Mouse (Mus musculus) limb, embryonic 14.5 days (tissue): ENCODE results near the gene Kera. TPM values are rescaled to one million over a fixed set of nuclear protein-coding genes. Genes with fewer than 3 reads are reported as not detected.

Experiments used
- ATAC-seq: fragments of 200-750 bp; cut with Nextera tagmentation; 2 replicates; pipeline ENCODE4 v1.8.0; 2017; ENCODE audit warnings: low read depth, moderate number of reproducible peaks, moderate TSS enrichment; ENCODE audit not compliant: low FRiP score
- DNase-seq: peaks from one replicate; pipeline ENCODE4 v3.0.0-alpha.2; 2015; ENCODE audit warnings: low spot score
- H3K27ac ChIP-seq: fragments of 300-500 bp; sonication (generic); replicated peaks from 2 replicates; pipeline ENCODE4 v1.5.1; 2014; ENCODE audit warnings: low read depth, mild to moderate bottlenecking, low read length, moderate library complexity, mixed read lengths
- H3K27me3 ChIP-seq: fragments of 300-500 bp; sonication (generic); 2 replicates; pipeline ENCODE4 v1.6.1; 2014; ENCODE audit warnings: low read length, mixed read lengths; ENCODE audit not compliant: control insufficient read depth, insufficient read depth
- H3K36me3 ChIP-seq: fragments of 300-500 bp; sonication (generic); 2 replicates; pipeline ENCODE4 v1.6.1; 2014; ENCODE audit warnings: mild to moderate bottlenecking, low read length, moderate library complexity, mixed read lengths; ENCODE audit not compliant: control insufficient read depth, insufficient read depth
- H3K4me1 ChIP-seq: fragments of 300-500 bp; sonication (generic); 2 replicates; pipeline ENCODE4 v1.6.1; 2014; ENCODE audit warnings: antibody characterized with exemption, low read length, mixed read lengths; ENCODE audit not compliant: control insufficient read depth, insufficient read depth
- H3K4me2 ChIP-seq: fragments of 300-500 bp; sonication (generic); replicated peaks from 2 replicates; pipeline ENCODE4 v1.6.1; 2014; ENCODE audit warnings: low read depth, mild to moderate bottlenecking, low read length, moderate library complexity; ENCODE audit not compliant: severe bottlenecking
- H3K4me3 ChIP-seq: fragments of 300-500 bp; sonication (generic); replicated peaks from 2 replicates; pipeline ENCODE4 v1.5.1; 2014; ENCODE audit warnings: low read length
- H3K9ac ChIP-seq: fragments of 300-500 bp; sonication (generic); 2 replicates; pipeline ENCODE4 v1.6.1; 2014; ENCODE audit warnings: mild to moderate bottlenecking, low read depth, low read length, moderate library complexity; ENCODE audit not compliant: severe bottlenecking
- H3K9me3 ChIP-seq: fragments of 300-500 bp; sonication (generic); 2 replicates; pipeline ENCODE4 v1.6.1; 2016; ENCODE audit warnings: low read length; ENCODE audit not compliant: control insufficient read depth
- POLR2A ChIP-seq: fragments of 200-500 bp; IDR thresholded peaks from 2 replicates; pipeline ENCODE4 v1.8.0; 2012; ENCODE audit warnings: inconsistent platforms, mild to moderate bottlenecking, moderate library complexity, borderline replicate concordance; ENCODE audit not compliant: insufficient read depth, insufficient read length; ENCODE audit errors: extremely low read depth
- WGBS: fragments of 180-500 bp; shearing (Covaris S2); extraction: QIAGEN DNeasy Blood & Tissue Kit; methylation state at CpG from one replicate; pipeline ENCODE4 v1.1.7; 2014; 5-methylcytosine and 5-hydroxymethylcytosine counted together
- polyA plus RNA-seq, 2 experiments: library from polyadenylated mRNA; depleted of rRNA in 1 of 2; stranded (reverse) in 1 of 2; unstranded in 1 of 2; fragments of >200 nt; fragmentation: Nextera tagmentation in 1 of 2; extraction: Ambion mirVana in 1 of 2; gene quantifications; 2 replicates each; pipeline versions ENCODE4 v1.2.1 to v1.2.3; 2012 to 2014

The Kera gene
- polyA plus RNA-seq, 2 experiments = 119 to 151 TPM

- no peak overlapping the region for H3K27ac ChIP-seq
- H3K36me3 ChIP-seq = no peaks in the 10 kb centered on the region
- DNase-seq (peak; percentile 44), ATAC-seq (peak; percentile 54; the same call in 1 of the 2 replicates)
- H3K9ac ChIP-seq = no peak overlapping the region
- no peak for TF ChIP-seq POLR2A
- no peaks in the 10 kb centered on the region for H3K9me3 ChIP-seq
- H3K4me1 ChIP-seq = peaks cover 15% of the 10 kb centered on the region
- H3K27me3 ChIP-seq = no peaks in the 10 kb centered on the region
- 67% methylated on average over 1 of the region's 1 CpGs for WGBS
- no peak overlapping the region for H3K4me2 ChIP-seq
- no peak overlapping the region for H3K4me3 ChIP-seq
Observed at GRCm38 (mm10) chr10:97595680-97596079, 11.0 kb upstream of the Kera start.

GRCm38 (mm10) chr10:97601744-97602143, 4.9 kb upstream of the Kera start:
- no peaks in the 10 kb centered on the region for H3K36me3 ChIP-seq
- no peaks in the 10 kb centered on the region for H3K9me3 ChIP-seq
- DNase-seq = no peak
- WGBS = 64% methylated on average over 4 of the region's 4 CpGs
- H3K27me3 ChIP-seq = no peaks in the 10 kb centered on the region
- 0 out of 2 replicates have a peak, but pooled peaks cover under 1% of the 10 kb centered on the region for H3K4me1 ChIP-seq
- ATAC-seq = no peak
- H3K9ac ChIP-seq = no peak overlapping the region
- no peak overlapping the region for H3K4me3 ChIP-seq
- TF ChIP-seq POLR2A = no peak
- H3K4me2 ChIP-seq = no peak overlapping the region
- H3K27ac ChIP-seq = no peak overlapping the region

- no peak overlapping the region for H3K4me2 ChIP-seq
- 0 out of 2 replicates have a peak, but pooled peaks cover 4% of the 10 kb centered on the region for H3K4me1 ChIP-seq
- no peaks in the 10 kb centered on the region for H3K9me3 ChIP-seq
- TF ChIP-seq POLR2A = no peak
- no peak overlapping the region for H3K9ac ChIP-seq
- no peaks in the 10 kb centered on the region for H3K27me3 ChIP-seq
- no peaks in the 10 kb centered on the region for H3K36me3 ChIP-seq
- no peak overlapping the region for H3K27ac ChIP-seq
- ATAC-seq (no peak), DNase-seq (no peak)
- H3K4me3 ChIP-seq = no peak overlapping the region
Observed at GRCm38 (mm10) chr10:97603256-97603655, 3.4 kb upstream of the Kera start.

DNA sequence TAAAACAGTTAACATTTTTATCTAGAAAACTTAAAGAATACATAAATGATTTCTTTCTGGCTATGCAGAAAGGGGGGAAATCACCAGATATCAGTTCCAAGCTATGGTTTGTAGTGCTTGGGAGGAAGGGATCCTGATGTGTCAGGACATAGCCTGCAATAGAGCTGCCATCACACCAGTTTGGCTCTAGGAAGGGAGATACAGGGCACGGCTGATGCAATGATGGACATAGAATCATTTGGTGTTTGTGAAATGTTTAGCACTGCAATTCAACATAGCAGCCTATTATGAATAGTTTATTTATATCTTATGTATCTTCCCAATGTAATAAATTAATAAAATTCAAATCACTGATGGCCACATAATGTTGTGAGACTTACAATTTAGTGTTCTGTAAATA, 15.6 kb downstream of the Kera start:
- no peak overlapping the region for H3K4me3 ChIP-seq
- DNase-seq (no peak), ATAC-seq (no peak)
- 98% methylated on average over 1 of the region's 1 CpGs for WGBS
- H3K27me3 ChIP-seq = no peaks in the 10 kb centered on the region
- TF ChIP-seq POLR2A = no peak
- peaks cover 4% of the 10 kb centered on the region for H3K4me1 ChIP-seq
- H3K9me3 ChIP-seq = no peaks in the 10 kb centered on the region
- H3K9ac ChIP-seq = no peak overlapping the region
- no peak overlapping the region for H3K4me2 ChIP-seq
- H3K36me3 ChIP-seq = no peaks in the 10 kb centered on the region
- H3K27ac ChIP-seq = no peak overlapping the region

GRCm38 (mm10) chr10:97624381-97624780, 17.7 kb downstream of the Kera start:
- Histone ChIP-seq H3K9ac (no peak overlapping the region), H3K27me3 (no peaks in the 10 kb centered on the region), H3K4me3 (no peak overlapping the region), H3K4me2 (no peak overlapping the region), H3K27ac (peak overlapping the region; percentile 19; the same call in 1 of the 2 replicates), H3K36me3 (no peaks in the 10 kb centered on the region), H3K9me3 (no peaks in the 10 kb centered on the region), H3K4me1 (peaks cover 4% of the 10 kb centered on the region)
- 21% methylated on average over 2 of the region's 2 CpGs for WGBS
- ATAC-seq (no peak), DNase-seq (peak; percentile 73)
- TF ChIP-seq POLR2A = no peak

DNA sequence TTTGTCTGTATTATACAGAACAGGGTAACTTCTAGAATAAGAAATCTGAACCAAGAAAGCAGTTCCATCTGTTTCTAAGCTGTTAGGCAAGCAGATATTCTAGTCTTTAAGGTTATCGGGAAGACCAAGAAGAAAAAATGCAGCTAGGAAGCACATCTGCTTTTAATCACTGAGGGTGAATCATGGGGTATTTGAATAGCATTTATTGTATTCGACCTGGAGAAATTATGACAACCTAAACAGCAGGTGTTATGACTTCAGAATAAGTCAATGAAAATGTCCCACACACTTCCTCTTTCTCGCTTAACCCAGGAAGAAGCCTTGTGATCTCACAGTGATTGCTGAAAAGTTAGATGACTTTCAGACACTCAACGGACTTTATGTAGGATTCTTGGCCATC, 18.4 kb downstream of the Kera start:
- peaks cover 4% of the 10 kb centered on the region for H3K4me1 ChIP-seq
- H3K4me2 ChIP-seq = no peak overlapping the region
- no peak for TF ChIP-seq POLR2A
- H3K9me3 ChIP-seq = no peaks in the 10 kb centered on the region
- no peak for ATAC-seq
- WGBS = 26% methylated on average over 4 of the region's 4 CpGs
- DNase-seq = peak; percentile 64
- no peaks in the 10 kb centered on the region for H3K27me3 ChIP-seq
- no peaks in the 10 kb centered on the region for H3K36me3 ChIP-seq
- no peak overlapping the region for H3K4me3 ChIP-seq
- H3K27ac ChIP-seq = peak overlapping the region; percentile 55; the same call in 1 of the 2 replicates
- no peak overlapping the region for H3K9ac ChIP-seq
